Mouse (Mus musculus) neural tube, embryonic 15.5 days (tissue): Measurements from ENCODE around the gene 1700028J19Rik. TPM values are rescaled to one million over a fixed set of nuclear protein-coding genes. Genes with fewer than 3 reads are reported as not detected.
"Not testable (repeated sequence)": the region's sequence is repeated elsewhere in the genome, so short reads cannot be mapped to it uniquely, and the experiment has no call there.

Experiments
- ATAC-seq: fragments of 200-750 bp; cut with Nextera tagmentation; 2 replicates; pipeline ENCODE4 v1.8.0; 2017; ENCODE audit warnings: mild to moderate bottlenecking, moderate TSS enrichment, moderate library complexity; ENCODE audit not compliant: low FRiP score
- H3K27ac ChIP-seq: fragments of 300-500 bp; sonication (generic); replicated peaks from 2 replicates; pipeline ENCODE4 v1.5.1; 2015; ENCODE audit warnings: mild to moderate bottlenecking, inconsistent platforms
- H3K27me3 ChIP-seq: fragments of 300-500 bp; sonication (generic); replicated peaks from 2 replicates; pipeline ENCODE4 v1.6.1; 2015; ENCODE audit warnings: inconsistent platforms
- H3K36me3 ChIP-seq: fragments of 300-500 bp; sonication (generic); 2 replicates; pipeline ENCODE4 v1.6.1; 2015; ENCODE audit warnings: inconsistent platforms
- H3K4me1 ChIP-seq: fragments of 300-500 bp; sonication (generic); 2 replicates; pipeline ENCODE4 v1.6.1; 2015; ENCODE audit warnings: inconsistent platforms
- H3K4me2 ChIP-seq: fragments of 300-500 bp; sonication (generic); 2 replicates; pipeline ENCODE4 v1.6.1; 2015; ENCODE audit warnings: inconsistent platforms, mild to moderate bottlenecking, moderate library complexity
- H3K4me3 ChIP-seq: fragments of 300-500 bp; sonication (generic); replicated peaks from 2 replicates; pipeline ENCODE4 v1.5.1; 2015; ENCODE audit warnings: mild to moderate bottlenecking, inconsistent platforms
- H3K9ac ChIP-seq: fragments of 300-500 bp; sonication (generic); replicated peaks from 2 replicates; pipeline ENCODE4 v1.6.1; 2015; ENCODE audit warnings: mild to moderate bottlenecking, inconsistent platforms
- H3K9me3 ChIP-seq: fragments of 300-500 bp; sonication (generic); replicated peaks from 2 replicates; pipeline ENCODE4 v1.6.1; 2016; ENCODE audit warnings: inconsistent platforms
- WGBS: fragments of 180-500 bp; shearing (Covaris S2); methylation state at CpG from one replicate; pipeline ENCODE4 v1.1.7; 2015; ENCODE audit warnings: mixed read lengths; 5-methylcytosine and 5-hydroxymethylcytosine counted together
- polyA plus RNA-seq: library from polyadenylated mRNA; unstranded; fragments of >200 nt; fragmentation: Nextera tagmentation; extraction: Ambion mirVana; gene quantifications from 2 replicates; pipeline ENCODE4 v1.2.1, GENCODE M21; 2015

Gene 1700028J19Rik
- polyA plus RNA-seq, 1 experiment from 2014 or later: 1.3 TPM

GRCm38 (mm10) chr7:44208307-44208706 lies 38.2 kb downstream of the 1700028J19Rik start:
- H3K27ac ChIP-seq: no peak overlapping the region
- H3K27me3 ChIP-seq: no peaks in the 10 kb centered on the region
- no peaks in the 10 kb centered on the region for H3K4me1 ChIP-seq
- H3K9ac ChIP-seq: no peak overlapping the region
- no peak overlapping the region for H3K4me3 ChIP-seq
- 86% methylated on average over 3 of the region's 3 CpGs for WGBS
- H3K4me2 ChIP-seq: no peak overlapping the region
- H3K36me3 ChIP-seq: no peaks in the 10 kb centered on the region
- ATAC-seq: no peak
- no peaks in the 10 kb centered on the region for H3K9me3 ChIP-seq

- 64% methylated on average over 3 of the region's 3 CpGs for WGBS
- not testable (repeated sequence) for H3K27me3 ChIP-seq, H3K9me3 ChIP-seq, H3K27ac ChIP-seq, H3K4me2 ChIP-seq, H3K36me3 ChIP-seq, H3K4me3 ChIP-seq, H3K4me1 ChIP-seq, ATAC-seq, H3K9ac ChIP-seq
Measured at GRCm38 (mm10) chr7:44207135-44207534, 39.4 kb downstream of the 1700028J19Rik start, which contains the start of gene Klk1b4. Gene Klk1b4 (plus strand): TSS chr7:44207435.

- H3K27ac ChIP-seq: no peak within 1 kb of the TSS
- H3K4me3 ChIP-seq: no peak within 1 kb of the TSS
- H3K27me3 ChIP-seq: no peaks in the 10 kb centered on the region
- H3K9me3 ChIP-seq: no peaks in the 10 kb centered on the region
- 80% methylated on average over 3 of the region's 3 CpGs for WGBS
- no peak for ATAC-seq
- H3K36me3 ChIP-seq: no peaks in the 10 kb centered on the region
- no peak within 1 kb of the TSS for H3K9ac ChIP-seq
- H3K4me1 ChIP-seq: no peaks in the 10 kb centered on the region
- H3K4me2 ChIP-seq: no peak within 1 kb of the TSS
Measured at GRCm38 (mm10) chr7:44197891-44198290, 48.6 kb downstream of the 1700028J19Rik start, which contains the start of gene Klk1b3. Gene Klk1b3 (plus strand): TSS chr7:44198191.

GRCm38 (mm10) chr7:44193466-44193865 lies 53.0 kb downstream of the 1700028J19Rik start:
- not testable (repeated sequence) for H3K36me3 ChIP-seq, H3K27ac ChIP-seq, H3K4me2 ChIP-seq, H3K27me3 ChIP-seq, H3K9me3 ChIP-seq, H3K4me1 ChIP-seq, ATAC-seq, H3K4me3 ChIP-seq, H3K9ac ChIP-seq
- WGBS: 83% methylated on average over 1 of the region's 1 CpGs

- H3K4me3 ChIP-seq, H3K9me3 ChIP-seq, H3K4me1 ChIP-seq, H3K4me2 ChIP-seq, H3K27me3 ChIP-seq, ATAC-seq, H3K36me3 ChIP-seq, H3K9ac ChIP-seq, H3K27ac ChIP-seq: not testable (repeated sequence)
Measured at GRCm38 (mm10) chr7:44187936-44188335, 58.6 kb downstream of the 1700028J19Rik start, which contains the start of gene Klk1b24. Gene Klk1b24 (plus strand): TSS chr7:44188236.

GRCm38 (mm10) chr7:44186516-44186915 lies 60.0 kb downstream of the 1700028J19Rik start:
- not testable (repeated sequence) for H3K27ac ChIP-seq, H3K4me3 ChIP-seq, H3K4me2 ChIP-seq, H3K9me3 ChIP-seq, H3K36me3 ChIP-seq, ATAC-seq, H3K9ac ChIP-seq, H3K27me3 ChIP-seq, H3K4me1 ChIP-seq
- 70% methylated on average over 8 of the region's 8 CpGs for WGBS

Other genes with a start within 250 kb of the 1700028J19Rik start
- not detected in 2 replicates for gene Klk1b26, start 234.5 kb downstream of the 1700028J19Rik start, polyA plus RNA-seq
- not detected in 2 replicates for gene Klk1b27, start 194.4 kb downstream of the 1700028J19Rik start, polyA plus RNA-seq
- gene Klk1b21, start 144.4 kb downstream of the 1700028J19Rik start, polyA plus RNA-seq: not detected in 2 replicates
- gene Klk1b22, start 134.0 kb downstream of the 1700028J19Rik start, polyA plus RNA-seq: not detected in 2 replicates
- gene Klk1b16, start 109.9 kb downstream of the 1700028J19Rik start, polyA plus RNA-seq: not detected in 2 replicates
- gene Klk1b24, start 58.5 kb downstream of the 1700028J19Rik start, polyA plus RNA-seq: not detected in 2 replicates
- not detected in 2 replicates for gene Klk1b3, start 48.5 kb downstream of the 1700028J19Rik start, polyA plus RNA-seq
- not detected in 2 replicates for gene Klk1b4, start 39.3 kb downstream of the 1700028J19Rik start, polyA plus RNA-seq
- not detected in 2 replicates for gene Klk1b5, start 30.8 kb downstream of the 1700028J19Rik start, polyA plus RNA-seq
- gene Klk1, start 21.3 kb downstream of the 1700028J19Rik start, polyA plus RNA-seq: 0.51 TPM in 1 of 2 replicates, not detected in the other
- gene Gm36864, start 10.5 kb downstream of the 1700028J19Rik start, polyA plus RNA-seq: not detected in 2 replicates
- gene 2410002F23Rik, start within 50 bp of the 1700028J19Rik start, polyA plus RNA-seq: 198 and 218 TPM in 2 replicates
- 0.11 and 0.15 TPM in 2 replicates for gene Acp4, start 10.7 kb upstream of the 1700028J19Rik start, polyA plus RNA-seq
- not detected in 2 replicates for gene Gm15517, start 14.8 kb upstream of the 1700028J19Rik start, polyA plus RNA-seq
- gene Clec11a, start 60.2 kb upstream of the 1700028J19Rik start, polyA plus RNA-seq: 4.8 and 5.5 TPM in 2 replicates
- 38.1 and 47.6 TPM in 2 replicates for gene Shank1, start 63.6 kb upstream of the 1700028J19Rik start, polyA plus RNA-seq
- gene Syt3, start 137.4 kb upstream of the 1700028J19Rik start, polyA plus RNA-seq: 67.0 and 75.4 TPM in 2 replicates
- gene 1700008O03Rik, start 139.1 kb upstream of the 1700028J19Rik start, polyA plus RNA-seq: 2.5 and 3.4 TPM in 2 replicates
- 11.0 and 14.9 TPM in 2 replicates for gene Lrrc4b, start 182.3 kb upstream of the 1700028J19Rik start, polyA plus RNA-seq
- gene Aspdh, start 218.7 kb upstream of the 1700028J19Rik start, polyA plus RNA-seq: 2.2 and 4.2 TPM in 2 replicates
- gene Josd2, start 221.3 kb upstream of the 1700028J19Rik start, polyA plus RNA-seq: 45.2 and 51.0 TPM in 2 replicates
- gene Emc10, start 249.8 kb upstream of the 1700028J19Rik start, polyA plus RNA-seq: 144 and 157 TPM in 2 replicates
- gene Fam71e1, start 249.9 kb upstream of the 1700028J19Rik start, polyA plus RNA-seq: 22.6 and 23.2 TPM in 2 replicates